Mouse (Mus musculus) hematopoietic stem cell, adult 5-6 weeks (primary cell): ENCODE measurements at regions not wholly inside any gene's neighbourhood (a gene's known extent, or its start where the extent isn't known, plus 50 kb on each side); places are given as distances from the start of the nearest gene placed in this dataset.

Experiments used
- ATAC-seq, 2 experiments: fragments of 125-278 bp in 1 of 2; replicated peaks in 1 of 2; 2 replicates each; pipeline ENCODE4 v1.8.0; 2016 to 2017; ENCODE audit warnings: inconsistent platforms in 2 of 2, mild to moderate bottlenecking in 2 of 2, moderate number of reproducible peaks in 2 of 2, low read depth in 1 of 2, moderate TSS enrichment in 1 of 2; ENCODE audit not compliant: low FRiP score in 2 of 2, poor library complexity in 2 of 2, severe bottlenecking in 2 of 2, insufficient read depth in 1 of 2, low TSS enrichment in 1 of 2

- ATAC-seq = no peak
These were observed 187.9 kb upstream of the Smlr1 start for GRCm38 (mm10) chr10:25723966-25724365.

- ATAC-seq = no peak
These were observed 179.7 kb upstream of the Smlr1 start for GRCm38 (mm10) chr10:25715747-25716146.

GRCm38 (mm10) chr10:25714636-25715035 lies 178.6 kb upstream of the Smlr1 start:
- no peak for ATAC-seq

GRCm38 (mm10) chr10:25714041-25714440 lies 178.0 kb upstream of the Smlr1 start:
- no peak for ATAC-seq

GRCm38 (mm10) chr10:25707951-25708350 lies 171.9 kb upstream of the Smlr1 start:
- no peak for ATAC-seq

GRCm38 (mm10) chr10:25702146-25702545 lies 166.1 kb upstream of the Smlr1 start:
- no peak for ATAC-seq

GRCm38 (mm10) chr10:25695798-25696197 lies 159.7 kb upstream of the Smlr1 start:
- no peak for ATAC-seq

- ATAC-seq = peak; percentile 64 to 77; a peak in 3 of 4 replicates
These were observed 145.2 kb upstream of the Smlr1 start for GRCm38 (mm10) chr10:25681243-25681642.

- ATAC-seq = no peak
These were observed 141.8 kb upstream of the Smlr1 start for GRCm38 (mm10) chr10:25677889-25678288.

- no peak for ATAC-seq
These were observed 139.3 kb upstream of the Smlr1 start for GRCm38 (mm10) chr10:25675368-25675767.

- no peak for ATAC-seq
These were observed 134.0 kb upstream of the Smlr1 start for GRCm38 (mm10) chr10:25670061-25670460.

- ATAC-seq = no peak
These were observed 116.9 kb upstream of the Smlr1 start for GRCm38 (mm10) chr10:25652742-25653563.

GRCm38 (mm10) chr10:25647740-25648139 lies 111.7 kb upstream of the Smlr1 start:
- no peak for ATAC-seq

- no peak for ATAC-seq
These were observed 107.5 kb upstream of the Smlr1 start for GRCm38 (mm10) chr10:25643518-25643993.

GRCm38 (mm10) chr10:25642079-25642696 lies 106.1 kb upstream of the Smlr1 start:
- ATAC-seq = no peak

- no peak for ATAC-seq
These were observed 97.1 kb upstream of the Smlr1 start for GRCm38 (mm10) chr10:25633058-25633614.

GRCm38 (mm10) chr10:25632306-25632705 lies 96.2 kb upstream of the Smlr1 start:
- no peak for ATAC-seq

- ATAC-seq = no peak
These were observed 86.5 kb upstream of the Smlr1 start for GRCm38 (mm10) chr10:25622585-25622984.
